Mouse (Mus musculus) liver, embryonic 13.5 days (tissue): ENCODE results near the gene Armc9. TPM values are rescaled to one million over a fixed set of nuclear protein-coding genes. Genes with fewer than 3 reads are reported as not detected.

Experiments
- ATAC-seq: fragments of 200-750 bp; cut with Nextera tagmentation; 2 replicates; pipeline ENCODE4 v1.8.0; 2017; ENCODE audit warnings: low read depth, mild to moderate bottlenecking, moderate number of reproducible peaks, moderate library complexity
- DNase-seq: peaks from one replicate; pipeline ENCODE4 v3.0.0; 2022
- H3K27ac ChIP-seq: fragments of 300-500 bp; sonication (generic); 2 replicates; pipeline ENCODE4 v1.5.1; 2015; ENCODE audit warnings: moderate library complexity, mild to moderate bottlenecking, inconsistent platforms
- H3K27me3 ChIP-seq: fragments of 300-500 bp; sonication (generic); 2 replicates; pipeline ENCODE4 v1.6.1; 2015; ENCODE audit warnings: mild to moderate bottlenecking, inconsistent platforms
- H3K36me3 ChIP-seq: fragments of 300-500 bp; sonication (generic); 2 replicates; pipeline ENCODE4 v1.6.1; 2015; ENCODE audit warnings: mild to moderate bottlenecking, inconsistent platforms
- H3K4me1 ChIP-seq: fragments of 300-500 bp; sonication (generic); replicated peaks from 2 replicates; pipeline ENCODE4 v1.6.1; 2015; ENCODE audit warnings: inconsistent platforms
- H3K4me2 ChIP-seq: fragments of 300-500 bp; sonication (generic); 2 replicates; pipeline ENCODE4 v1.6.1; 2015; ENCODE audit warnings: inconsistent platforms, mild to moderate bottlenecking, moderate library complexity
- H3K4me3 ChIP-seq: fragments of 300-500 bp; sonication (generic); replicated peaks from 2 replicates; pipeline ENCODE4 v1.5.1; 2015; ENCODE audit warnings: mild to moderate bottlenecking, inconsistent platforms
- H3K9ac ChIP-seq: fragments of 300-500 bp; sonication (generic); 2 replicates; pipeline ENCODE4 v1.6.1; 2015; ENCODE audit warnings: mild to moderate bottlenecking, inconsistent platforms
- H3K9me3 ChIP-seq: fragments of 300-500 bp; sonication (generic); replicated peaks from 2 replicates; pipeline ENCODE4 v1.6.1; 2016; ENCODE audit warnings: inconsistent platforms
- WGBS: fragments of 180-500 bp; shearing (Covaris S2); methylation state at CpG from one replicate; pipeline ENCODE4 v1.1.7; 2015; ENCODE audit not compliant: insufficient replicate concordance; 5-methylcytosine and 5-hydroxymethylcytosine counted together
- polyA plus RNA-seq: library from polyadenylated mRNA; unstranded; fragments of >200 nt; fragmentation: Nextera tagmentation; extraction: Ambion mirVana; gene quantifications from 2 replicates; pipeline ENCODE4 v1.2.1, GENCODE M21; 2015

The Armc9 gene
- polyA plus RNA-seq, 1 experiment from 2014 or later = 11.7 TPM

GRCm38 (mm10) chr1:86174602-86175001, 20.0 kb downstream of the Armc9 start:
- no peak for ATAC-seq
- H3K9ac ChIP-seq = no peak overlapping the region
- WGBS = 80% methylated on average over 5 of the region's 5 CpGs
- H3K4me3 ChIP-seq = no peak overlapping the region
- no peaks in the 10 kb centered on the region for H3K27me3 ChIP-seq
- 0 out of 2 replicates have a peak, but pooled peaks cover 5% of the 10 kb centered on the region for H3K4me1 ChIP-seq
- H3K9me3 ChIP-seq = no peaks in the 10 kb centered on the region
- H3K36me3 ChIP-seq = peaks cover 50% of the 10 kb centered on the region
- DNase-seq = no peak
- no peak overlapping the region for H3K4me2 ChIP-seq
- H3K27ac ChIP-seq = no peak overlapping the region

- Histone ChIP-seq H3K27ac (peak overlapping the region; percentile 70), H3K4me1 (0 out of 2 replicates have a peak, but pooled peaks cover 5% of the 10 kb centered on the region)
- 78% methylated on average over 2 of the region's 2 CpGs for WGBS
Measured at GRCm38 (mm10) chr1:86176066-86176465, 21.5 kb downstream of the Armc9 start.

GRCm38 (mm10) chr1:86178462-86179253, 24.1 kb downstream of the Armc9 start:
- Histone ChIP-seq H3K36me3 (peaks cover 22% of the 10 kb centered on the region), H3K4me2 (no peak overlapping the region), H3K4me1 (peaks cover 28% of the 10 kb centered on the region), H3K9me3 (no peaks in the 10 kb centered on the region), H3K27me3 (no peaks in the 10 kb centered on the region), H3K27ac (no peak overlapping the region), H3K9ac (no peak overlapping the region), H3K4me3 (no peak overlapping the region)
- ATAC-seq (peak; percentile 50), DNase-seq (peak; percentile 53)
- 35% methylated on average over 7 of the region's 7 CpGs for WGBS

More at GRCm38 (mm10) chr1:86176066-86176465, 21.5 kb downstream of the Armc9 start:
- Histone ChIP-seq H3K9ac (no peak overlapping the region), H3K36me3 (peaks cover 41% of the 10 kb centered on the region), H3K4me3 (no peak overlapping the region), H3K27me3 (no peaks in the 10 kb centered on the region), H3K4me2 (no peak overlapping the region), H3K9me3 (no peaks in the 10 kb centered on the region)
- ATAC-seq = peak; percentile 47
- DNase-seq = no peak

GRCm38 (mm10) chr1:86182004-86182709, 27.6 kb downstream of the Armc9 start:
- DNase-seq (peak; percentile 45), ATAC-seq (peak; percentile 78)
- Histone ChIP-seq H3K9ac (peak overlapping the region; percentile 34), H3K27ac (peak overlapping the region; percentile 57), H3K27me3 (no peaks in the 10 kb centered on the region), H3K4me1 (peaks cover 24% of the 10 kb centered on the region), H3K4me2 (peak overlapping the region; percentile 32), H3K4me3 (no peak overlapping the region), H3K36me3 (0 out of 2 replicates have a peak, but pooled peaks cover 3% of the 10 kb centered on the region), H3K9me3 (no peaks in the 10 kb centered on the region)
- 44% methylated on average over 5 of the region's 5 CpGs for WGBS

GRCm38 (mm10) chr1:86183577-86184263, 29.1 kb downstream of the Armc9 start:
- Histone ChIP-seq H3K4me3 (no peak overlapping the region), H3K9me3 (no peaks in the 10 kb centered on the region), H3K4me1 (peaks cover 24% of the 10 kb centered on the region), H3K36me3 (peaks cover under 1% of the 10 kb centered on the region; the same call in 1 of the 2 replicates), H3K4me2 (no peak overlapping the region), H3K27me3 (no peaks in the 10 kb centered on the region), H3K9ac (no peak overlapping the region), H3K27ac (no peak overlapping the region)
- DNase-seq = no peak
- 62% methylated on average over 4 of the region's 4 CpGs for WGBS
- no peak for ATAC-seq

- Histone ChIP-seq H3K4me3 (no peak overlapping the region), H3K27me3 (no peaks in the 10 kb centered on the region), H3K36me3 (peaks cover 12% of the 10 kb centered on the region; the same call in 1 of the 2 replicates), H3K27ac (no peak overlapping the region), H3K9me3 (no peaks in the 10 kb centered on the region), H3K4me1 (peaks cover 24% of the 10 kb centered on the region), H3K4me2 (no peak overlapping the region), H3K9ac (no peak overlapping the region)
- ATAC-seq = no peak
- 50% methylated on average over 7 of the region's 7 CpGs for WGBS
- DNase-seq = no peak
Measured at GRCm38 (mm10) chr1:86186762-86187161, 32.2 kb downstream of the Armc9 start.

GRCm38 (mm10) chr1:86187856-86188255, 33.3 kb downstream of the Armc9 start:
- WGBS = 51% methylated on average over 2 of the region's 2 CpGs
- Histone ChIP-seq H3K4me2 (no peak overlapping the region), H3K27ac (no peak overlapping the region), H3K36me3 (peaks cover 12% of the 10 kb centered on the region; the same call in 1 of the 2 replicates), H3K9ac (no peak overlapping the region), H3K4me1 (peaks cover 13% of the 10 kb centered on the region), H3K9me3 (no peaks in the 10 kb centered on the region), H3K27me3 (no peaks in the 10 kb centered on the region), H3K4me3 (no peak overlapping the region)
- no peak for DNase-seq
- no peak for ATAC-seq

- WGBS = 75% methylated on average over 2 of the region's 2 CpGs
- H3K4me2 ChIP-seq = no peak overlapping the region
- DNase-seq (no peak), ATAC-seq (no peak)
- H3K4me3 ChIP-seq = no peak overlapping the region
- no peak overlapping the region for H3K27ac ChIP-seq
- H3K9me3 ChIP-seq = no peaks in the 10 kb centered on the region
- no peak overlapping the region for H3K9ac ChIP-seq
- peaks cover 12% of the 10 kb centered on the region; the same call in 1 of the 2 replicates for H3K36me3 ChIP-seq
- H3K27me3 ChIP-seq = no peaks in the 10 kb centered on the region
- H3K4me1 ChIP-seq = peaks cover 10% of the 10 kb centered on the region
Measured at GRCm38 (mm10) chr1:86188271-86188670, 33.7 kb downstream of the Armc9 start.

- peak; percentile 55 for ATAC-seq
- WGBS = 65% methylated on average over 6 of the region's 6 CpGs
Measured at GRCm38 (mm10) chr1:86189034-86189702, 34.6 kb downstream of the Armc9 start.

GRCm38 (mm10) chr1:86190843-86191242, 36.3 kb downstream of the Armc9 start:
- DNase-seq = no peak
- H3K27me3 ChIP-seq = no peaks in the 10 kb centered on the region
- peaks cover 6% of the 10 kb centered on the region for H3K4me1 ChIP-seq
- no peak overlapping the region for H3K27ac ChIP-seq
- H3K4me3 ChIP-seq = no peak overlapping the region
- no peak overlapping the region for H3K4me2 ChIP-seq
- WGBS = 55% methylated on average over 6 of the region's 6 CpGs
- no peaks in the 10 kb centered on the region for H3K9me3 ChIP-seq
- no peak overlapping the region for H3K9ac ChIP-seq
- H3K36me3 ChIP-seq = peaks cover 18% of the 10 kb centered on the region
- no peak for ATAC-seq

More at GRCm38 (mm10) chr1:86189034-86189702, 34.6 kb downstream of the Armc9 start:
- no peaks in the 10 kb centered on the region for H3K27me3 ChIP-seq
- H3K36me3 ChIP-seq = peaks cover 14% of the 10 kb centered on the region; the same call in 1 of the 2 replicates
- no peak overlapping the region for H3K4me2 ChIP-seq
- peaks cover 6% of the 10 kb centered on the region for H3K4me1 ChIP-seq
- no peak overlapping the region for H3K4me3 ChIP-seq
- no peak overlapping the region for H3K9ac ChIP-seq
- DNase-seq = no peak
- H3K9me3 ChIP-seq = no peaks in the 10 kb centered on the region
- H3K27ac ChIP-seq = no peak overlapping the region
